Mouse (Mus musculus): ENCODE data around the gene Ube2l6.
"Not testable (repeated sequence)": the region's sequence is repeated elsewhere in the genome, so short reads cannot be mapped to it uniquely, and the experiment has no call there.

Gene Ube2l6

DNA sequence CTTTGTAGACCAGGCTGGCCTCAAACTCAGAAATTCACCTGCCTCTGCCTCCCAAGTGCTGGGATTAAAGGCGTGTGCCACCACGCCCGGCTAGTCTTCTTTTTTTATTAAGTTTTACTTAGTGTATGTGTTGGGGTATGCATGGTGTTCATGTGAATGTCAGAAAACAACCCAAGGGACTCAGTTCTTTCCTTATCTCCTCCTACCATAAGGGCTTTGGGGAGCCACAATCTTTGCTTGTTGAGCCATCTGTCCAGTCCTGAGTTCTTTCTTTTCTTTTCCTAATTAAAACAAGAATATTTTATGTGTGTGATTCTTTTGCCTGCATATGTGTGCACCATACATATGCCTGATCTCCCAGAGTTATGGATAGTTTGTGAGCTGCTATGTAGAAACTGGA is 5.5 kb upstream of the Ube2l6 start:
- no peak for DNase-seq (ENCODE audit: low read depth in 2 of 2, low spot score in 2 of 2)

DNA sequence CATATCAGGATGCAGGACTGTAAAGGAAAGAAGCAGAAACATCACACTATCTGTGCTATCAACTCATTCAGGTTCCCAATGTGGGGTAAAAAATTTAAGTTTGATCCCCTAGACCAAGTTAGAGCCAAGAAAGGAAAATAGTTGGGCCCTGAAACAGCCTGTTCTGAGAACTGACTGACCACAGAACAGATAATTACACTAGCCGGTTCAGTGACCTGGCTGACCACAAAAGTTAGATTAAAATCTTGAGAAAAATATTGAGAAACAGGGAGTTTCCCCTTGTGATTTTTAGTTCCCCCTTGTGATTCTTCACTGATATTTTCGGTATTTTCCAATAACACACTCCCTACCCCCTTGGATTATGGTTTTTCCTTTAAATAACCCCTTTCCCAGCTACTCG is 4.8 kb upstream of the Ube2l6 start:
- no peak for DNase-seq (ENCODE audit: low read depth in 2 of 2, low spot score in 2 of 2)

DNA sequence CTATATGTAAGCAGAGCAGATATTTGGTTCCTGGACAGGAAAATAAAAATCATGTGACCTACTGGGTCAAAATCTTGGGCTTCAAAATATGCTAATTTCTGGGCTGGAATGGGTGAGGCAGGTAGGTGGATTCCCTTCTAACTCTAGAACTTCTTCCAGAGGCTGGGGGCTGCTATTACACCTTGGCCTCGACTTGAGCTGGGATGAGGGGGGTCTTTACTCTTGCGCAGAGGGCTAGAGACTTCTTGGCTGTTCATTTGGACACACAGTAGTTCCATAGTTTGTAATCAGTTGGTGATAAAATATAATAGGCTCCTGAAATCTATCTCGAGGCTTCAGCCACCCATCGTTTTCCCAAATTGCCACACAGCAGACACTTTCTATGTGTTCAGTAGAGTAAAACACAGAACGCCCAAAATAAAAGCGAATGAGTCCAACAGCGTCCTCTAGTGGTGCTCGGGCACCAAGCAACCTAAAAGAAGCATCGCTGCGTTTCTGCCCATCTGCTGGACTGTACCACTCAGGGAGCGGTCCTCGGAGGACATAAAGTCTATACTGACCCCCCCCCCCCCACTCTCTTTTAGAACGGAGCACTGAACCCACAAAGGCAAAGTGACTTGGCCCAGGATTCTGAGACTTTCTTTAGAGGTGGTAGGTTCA is 665 bp upstream of the Ube2l6 start:
- DNase-seq (ENCODE audit: low read depth in 2 of 2, low spot score in 2 of 2), result peak; percentile 40 to 55

DNA sequence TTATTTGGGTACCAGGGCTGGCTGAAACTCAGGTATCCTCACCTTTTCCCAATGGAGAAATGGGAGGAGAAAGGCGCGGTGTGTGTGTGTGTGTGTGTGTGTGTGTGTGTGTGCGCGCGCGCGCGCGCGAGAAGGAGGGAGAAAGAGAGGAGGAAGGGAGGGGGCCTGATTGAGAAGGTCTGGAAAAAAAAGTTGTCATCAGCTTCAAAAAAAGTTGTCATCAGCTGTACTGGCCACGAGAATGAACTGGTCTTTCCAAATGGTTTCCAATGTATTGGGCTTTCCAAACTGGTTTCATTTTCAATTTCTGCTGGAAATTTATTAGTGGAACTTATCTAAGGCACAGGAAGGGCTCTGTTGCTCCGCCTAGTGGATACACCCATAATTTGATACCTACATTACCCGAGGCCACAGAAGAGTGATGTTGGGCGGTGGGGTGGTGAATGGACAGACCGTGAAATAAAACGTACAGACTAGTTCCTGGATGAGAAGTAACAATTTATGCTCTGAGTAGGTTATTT is 473 bp downstream of the Ube2l6 start:
- DNase-seq (ENCODE audit: low read depth in 2 of 2, low spot score in 2 of 2), result peak in 1 of 2 experiments; percentile 49

DNA sequence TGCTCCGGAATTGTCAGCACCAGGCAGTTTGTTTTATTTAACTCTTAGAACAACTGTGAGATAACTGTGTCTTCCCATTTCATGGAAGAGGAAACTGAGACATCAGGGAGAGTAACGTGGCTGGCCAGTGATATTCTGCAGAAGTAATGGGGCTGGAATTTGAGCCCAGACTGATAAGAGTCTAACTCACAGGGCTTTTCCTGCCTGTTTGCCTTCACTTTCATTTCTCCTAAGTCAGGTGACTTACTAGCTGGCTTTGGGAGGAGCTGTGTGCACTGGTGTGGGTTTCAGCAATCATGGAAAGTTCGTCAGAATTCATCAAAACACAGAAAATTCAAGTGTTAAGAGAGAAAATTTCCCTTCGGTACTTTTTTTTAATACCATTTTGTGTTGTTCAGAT is 1.7 kb downstream of the Ube2l6 start:
- DNase-seq (ENCODE audit: low read depth in 2 of 2, low spot score in 2 of 2), result no peak

DNA sequence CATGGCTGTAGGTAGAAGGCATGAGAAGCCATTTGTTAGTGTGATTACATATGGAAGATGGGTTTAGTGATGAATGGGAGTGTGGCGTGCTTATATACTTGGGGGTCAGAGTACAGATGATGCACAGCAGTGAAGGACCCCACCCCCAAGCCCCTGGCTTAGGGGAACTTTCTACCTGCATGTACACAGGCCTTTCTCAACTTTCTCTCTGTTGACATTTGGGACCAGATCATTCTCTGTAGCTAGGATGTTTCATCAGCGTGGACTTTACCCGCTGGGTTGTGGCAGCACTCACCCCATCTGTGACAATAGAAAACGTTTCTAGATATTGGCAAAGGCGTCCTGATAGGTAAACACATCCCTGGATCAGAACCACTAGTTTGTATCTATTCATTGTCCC is 2.6 kb downstream of the Ube2l6 start:
- DNase-seq (ENCODE audit: low read depth in 2 of 2, low spot score in 2 of 2), result not testable (repeated sequence)

DNA sequence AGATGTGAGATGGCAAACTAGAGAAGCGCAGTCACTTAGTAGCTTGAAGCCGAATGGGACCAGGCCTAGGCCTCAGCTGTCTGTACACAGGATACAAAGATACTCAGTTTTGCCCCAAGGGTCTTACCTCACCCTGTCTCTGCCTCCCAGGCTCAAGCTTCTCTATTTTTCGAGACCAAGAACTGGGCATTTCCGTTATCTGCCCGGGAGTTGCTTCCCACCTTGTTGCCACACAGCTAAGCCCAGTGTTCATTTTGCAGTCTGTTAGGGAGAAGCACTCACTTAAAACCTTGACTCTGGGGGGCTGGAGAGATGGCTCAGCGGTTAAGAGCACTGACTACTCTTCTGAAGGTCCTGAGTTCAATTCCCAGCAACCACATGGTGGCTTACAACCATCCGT is 5.3 kb downstream of the Ube2l6 start:
- no peak for DNase-seq (ENCODE audit: low read depth in 2 of 2, low spot score in 2 of 2)

DNA sequence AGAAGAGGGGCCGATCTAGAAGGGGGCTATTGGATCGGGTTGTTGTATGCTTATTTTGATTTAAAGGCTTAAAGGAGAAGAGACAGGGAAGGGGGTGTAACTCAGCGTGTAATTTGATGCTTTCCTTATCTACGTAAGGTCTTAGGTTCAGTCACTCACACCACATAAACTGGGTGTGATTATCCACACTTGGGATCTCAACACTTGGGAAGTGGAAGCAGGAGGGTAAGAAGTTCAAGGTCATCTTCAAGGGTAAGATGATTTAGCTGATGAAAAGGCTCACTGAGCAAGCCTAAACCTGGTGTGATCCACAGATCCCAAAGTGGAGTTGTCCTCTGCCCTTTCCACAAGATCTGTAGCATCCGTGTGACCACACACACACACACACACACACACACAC is 7.9 kb downstream of the Ube2l6 start:
- DNase-seq (ENCODE audit: low read depth in 2 of 2, low spot score in 2 of 2), result no peak

DNA sequence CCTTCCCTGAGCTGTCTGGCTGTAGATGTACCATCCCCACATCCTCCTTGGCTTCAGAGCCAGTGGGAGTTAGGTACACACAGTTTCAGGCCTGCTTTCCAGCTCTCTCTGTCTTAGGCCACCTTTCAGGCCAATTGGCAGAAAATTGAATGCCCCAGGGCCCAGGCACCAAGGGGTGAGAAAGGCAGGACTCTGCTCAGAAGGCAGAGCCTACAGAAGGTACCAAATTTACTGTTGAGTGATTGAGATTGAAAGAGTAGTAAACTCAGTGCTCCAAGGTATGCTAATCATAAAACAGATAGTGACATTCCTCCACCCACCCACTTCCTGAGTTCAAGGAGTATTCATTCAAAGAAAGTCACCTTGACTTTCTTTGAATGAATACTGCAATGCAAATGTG is 10.7 kb downstream of the Ube2l6 start:
- no peak for DNase-seq (ENCODE audit: low read depth in 2 of 2, low spot score in 2 of 2)

DNA sequence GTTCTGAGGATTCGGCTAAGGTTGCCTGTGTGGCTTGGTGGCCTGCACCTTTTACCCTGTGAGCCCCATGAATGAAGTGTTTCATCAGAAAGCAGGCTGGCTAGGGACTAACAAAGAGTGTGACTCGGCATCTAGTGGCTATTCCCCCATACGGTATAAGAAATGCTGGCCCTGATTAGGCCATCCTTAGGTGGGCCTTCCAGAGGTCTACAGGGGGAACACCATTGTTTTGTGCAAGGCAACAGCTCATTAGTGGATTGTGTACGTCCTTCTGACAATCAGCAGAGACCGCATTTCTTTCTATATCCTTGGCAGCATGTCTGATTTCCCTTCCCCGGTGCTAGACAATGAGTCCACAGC is 11.9 kb downstream of the Ube2l6 start:
- no peak for DNase-seq (ENCODE audit: low read depth in 2 of 2, low spot score in 2 of 2)

DNA sequence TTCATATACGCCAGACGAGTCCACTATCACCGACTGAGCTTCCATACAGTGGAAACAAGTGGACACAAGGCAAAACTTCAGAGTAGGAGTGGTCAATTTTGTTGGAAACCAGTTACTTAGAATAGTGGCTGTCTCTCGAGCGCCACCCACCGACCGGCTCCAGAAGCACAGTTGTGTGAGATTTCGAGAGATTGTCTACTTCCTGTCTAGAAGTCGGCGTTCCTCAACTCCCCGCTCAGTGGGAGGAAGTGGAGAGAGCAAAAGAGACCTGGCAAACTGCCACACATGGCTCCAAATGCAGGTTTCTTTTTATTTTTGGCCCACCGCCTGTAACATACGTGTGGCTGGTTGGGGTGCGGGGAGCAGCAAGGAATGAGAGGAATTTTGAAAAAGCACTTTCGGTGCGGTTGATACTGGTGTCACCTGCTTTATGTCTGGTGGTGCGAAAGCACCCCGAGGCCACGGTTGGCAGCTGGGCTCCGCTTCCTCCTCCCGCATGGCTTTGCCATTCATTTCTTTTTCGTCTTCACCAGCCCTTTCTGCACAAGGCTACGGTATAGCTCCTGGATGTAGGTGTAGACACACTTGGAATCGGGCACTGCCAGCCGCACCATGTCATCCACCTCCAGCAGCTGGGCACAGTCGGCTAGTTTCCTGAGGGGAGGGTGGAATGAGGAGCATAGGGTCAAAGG is 12.4 kb downstream of the Ube2l6 start:
- peak; percentile 67 to 83 for DNase-seq (ENCODE audit: low read depth in 2 of 2, low spot score in 2 of 2)

DNA sequence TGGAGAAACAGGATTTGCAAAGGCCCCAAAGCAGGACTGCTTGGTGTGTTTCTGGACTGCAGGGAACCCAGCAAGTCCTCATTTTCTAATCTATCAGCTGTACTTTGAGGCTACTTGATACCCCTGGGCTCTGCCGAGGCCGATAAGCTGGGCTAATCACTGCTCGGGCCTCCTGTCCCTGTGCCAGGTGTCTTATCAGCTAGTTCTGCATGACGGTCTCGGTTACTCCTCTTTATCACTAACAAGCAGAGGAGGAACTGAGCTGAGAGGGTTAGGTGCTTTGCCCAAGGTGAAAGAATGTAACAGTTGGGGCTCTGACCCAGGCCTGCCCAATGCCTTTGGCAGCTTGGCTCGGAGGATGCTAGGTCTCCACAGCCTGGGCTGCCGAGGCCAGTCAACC is 13.3 kb downstream of the Ube2l6 start:
- DNase-seq (ENCODE audit: low read depth in 2 of 2, low spot score in 2 of 2), result no peak

DNA sequence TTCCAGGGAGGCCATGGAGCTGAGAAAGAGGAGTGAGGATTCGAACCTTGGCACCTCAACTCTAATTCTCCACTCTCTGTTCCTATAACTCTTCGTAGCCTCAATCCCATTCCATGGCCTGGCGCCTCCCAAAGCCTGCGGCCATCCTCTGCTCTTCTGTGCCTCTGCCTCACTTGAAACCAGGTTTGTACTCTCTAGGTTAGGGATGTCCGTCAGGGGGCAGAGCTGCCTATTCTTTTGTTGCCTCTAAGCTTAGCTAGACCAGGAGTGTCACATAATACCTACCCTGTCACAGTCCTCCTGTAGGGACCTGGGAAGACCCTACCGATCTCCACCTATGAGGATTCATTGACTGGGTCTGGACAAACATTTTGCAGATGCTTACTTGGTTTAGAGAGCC is 14.0 kb downstream of the Ube2l6 start:
- DNase-seq (ENCODE audit: low read depth in 2 of 2, low spot score in 2 of 2), result no peak

DNA sequence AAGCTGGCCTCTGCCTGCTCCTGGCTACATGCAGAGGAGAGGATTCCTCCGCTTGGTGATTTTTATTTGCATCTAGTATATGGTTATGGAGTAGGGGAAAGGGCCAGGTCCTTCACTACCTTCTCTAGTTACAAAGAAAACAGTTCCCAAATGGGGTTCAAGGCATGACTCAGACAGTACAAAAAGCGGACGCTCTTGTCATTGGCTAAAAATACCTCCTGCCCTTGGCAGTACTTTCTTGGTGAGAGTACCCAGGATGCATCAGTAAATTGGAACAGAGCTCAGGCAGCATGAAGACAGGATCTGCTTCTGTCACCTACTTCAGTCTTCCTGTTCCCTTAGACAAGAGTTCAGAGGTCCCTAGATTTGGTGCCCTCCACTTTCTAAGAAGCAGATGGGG is 21.2 kb downstream of the Ube2l6 start:
- no peak for DNase-seq (ENCODE audit: low read depth in 2 of 2, low spot score in 2 of 2)

DNA sequence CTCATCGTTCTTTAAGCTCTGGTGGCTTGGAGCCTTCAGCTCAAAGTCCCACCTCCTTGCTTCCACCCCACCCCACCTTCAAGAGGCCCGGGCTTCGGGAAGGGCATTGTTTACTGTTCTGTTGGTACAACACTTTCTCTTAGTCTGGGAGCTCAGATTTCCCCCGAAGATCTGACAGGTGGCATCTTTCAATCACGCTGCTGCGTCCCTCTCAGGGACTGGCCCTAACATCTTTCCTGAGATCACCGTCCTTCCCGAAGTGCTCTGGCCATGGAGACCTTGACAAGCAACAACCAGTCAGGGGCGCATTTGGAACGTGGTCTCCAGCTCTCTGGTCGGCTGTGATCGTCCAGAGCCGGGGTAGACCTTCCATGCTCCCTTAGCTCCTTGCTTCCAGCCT is 23.9 kb downstream of the Ube2l6 start, which contains the start of gene Smtnl1:
Gene Smtnl1 (minus strand): TSS at position 101 of the 400 bp plus-strand sequence.
- no peak for DNase-seq (ENCODE audit: low read depth in 2 of 2, low spot score in 2 of 2)

DNA sequence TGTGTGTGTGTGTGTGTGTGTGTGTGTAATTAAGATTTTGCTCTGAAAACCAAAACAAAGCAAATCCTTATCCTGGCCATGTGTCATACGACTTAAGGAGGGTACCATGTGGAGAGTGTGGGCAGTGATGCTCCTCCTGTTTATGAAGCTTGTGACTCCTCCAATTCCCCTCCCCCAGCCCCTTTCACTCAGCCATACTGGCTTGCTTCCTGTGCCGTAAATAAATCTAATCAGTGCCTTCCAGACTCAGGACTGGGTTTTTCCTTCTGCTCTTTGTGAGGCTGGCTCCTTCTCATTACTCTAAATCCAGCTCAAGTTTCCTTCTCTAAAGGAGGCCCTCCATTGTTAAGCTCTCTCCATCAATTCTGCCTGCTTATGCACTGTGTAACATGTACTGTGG is 24.6 kb downstream of the Ube2l6 start:
- DNase-seq (ENCODE audit: low read depth in 2 of 2, low spot score in 2 of 2), result no peak

DNA sequence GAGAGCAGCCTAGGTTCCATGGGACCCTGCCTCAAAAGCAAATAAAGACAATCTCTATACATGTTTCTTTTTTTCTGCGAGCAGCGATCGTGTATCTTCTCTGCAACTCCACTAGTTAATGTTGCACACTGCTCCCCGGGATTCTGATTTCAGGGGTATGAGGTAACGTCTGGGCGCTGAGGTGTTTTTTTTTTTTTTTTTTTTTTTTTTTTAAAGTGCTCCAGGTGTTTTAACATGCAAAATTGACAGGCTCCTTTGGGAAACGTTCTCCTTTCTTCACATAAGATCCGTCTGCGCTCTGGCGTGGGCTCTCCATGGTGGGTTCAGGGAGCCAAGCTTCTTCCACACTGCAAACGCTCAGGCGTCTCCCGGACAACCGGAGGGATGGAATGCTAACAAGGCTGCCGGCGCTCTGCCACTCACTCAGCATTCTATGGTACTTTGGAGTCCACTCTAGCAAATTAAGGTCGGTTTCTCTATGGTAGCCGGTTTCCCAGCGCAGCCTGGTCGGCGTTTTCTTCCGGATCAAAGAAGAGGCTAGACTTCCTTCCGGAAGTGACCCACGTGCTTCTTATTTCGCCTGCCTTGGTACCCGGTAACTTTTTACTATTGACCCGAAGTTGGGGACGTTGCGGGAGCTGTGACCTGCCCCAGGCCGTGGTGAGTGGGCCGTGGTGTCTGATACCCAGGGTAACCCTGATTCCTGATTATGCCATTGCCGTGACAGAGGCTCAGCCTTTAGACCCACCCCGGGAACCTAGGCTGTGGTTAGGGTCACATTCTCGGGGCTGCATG is 28.1 kb downstream of the Ube2l6 start, which contains the start of gene Timm10:
Gene Timm10 (plus strand): TSS at position 510 of the 795 bp plus-strand sequence.
- peak; percentile 63 to 64 for DNase-seq (ENCODE audit: low read depth in 2 of 2, low spot score in 2 of 2)

DNA sequence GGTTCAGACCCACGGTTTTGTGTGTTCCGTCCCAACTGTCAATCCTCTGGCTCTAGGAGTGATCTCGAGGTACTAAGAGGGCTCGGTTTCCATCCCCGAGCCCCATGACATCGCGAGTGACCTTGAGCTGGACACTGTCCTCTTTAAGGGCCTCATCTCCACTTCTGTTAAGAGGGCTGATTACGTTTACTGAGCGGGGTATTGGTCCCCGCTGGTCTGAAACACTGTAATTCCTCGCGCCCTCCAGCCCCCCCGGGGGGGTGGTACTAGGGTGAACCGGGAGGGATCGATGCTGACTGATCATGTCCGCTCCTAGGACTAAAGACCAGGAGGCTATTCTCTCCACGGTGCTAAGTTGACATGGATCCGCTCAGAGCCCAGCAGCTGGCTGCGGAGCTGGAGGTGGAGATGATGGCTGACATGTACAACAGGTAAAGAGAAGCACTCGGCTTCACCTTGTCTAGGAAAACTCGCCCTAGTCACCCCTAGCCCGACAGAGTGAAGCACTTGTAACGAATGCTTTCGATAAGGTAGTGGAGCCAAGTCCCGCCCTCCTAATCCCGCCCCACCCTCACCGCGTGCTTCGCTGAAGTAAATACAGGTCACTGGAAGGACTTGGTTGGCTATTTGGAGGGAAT is 28.8 kb downstream of the Ube2l6 start:
- DNase-seq (ENCODE audit: low read depth in 2 of 2, low spot score in 2 of 2), result no peak

DNA sequence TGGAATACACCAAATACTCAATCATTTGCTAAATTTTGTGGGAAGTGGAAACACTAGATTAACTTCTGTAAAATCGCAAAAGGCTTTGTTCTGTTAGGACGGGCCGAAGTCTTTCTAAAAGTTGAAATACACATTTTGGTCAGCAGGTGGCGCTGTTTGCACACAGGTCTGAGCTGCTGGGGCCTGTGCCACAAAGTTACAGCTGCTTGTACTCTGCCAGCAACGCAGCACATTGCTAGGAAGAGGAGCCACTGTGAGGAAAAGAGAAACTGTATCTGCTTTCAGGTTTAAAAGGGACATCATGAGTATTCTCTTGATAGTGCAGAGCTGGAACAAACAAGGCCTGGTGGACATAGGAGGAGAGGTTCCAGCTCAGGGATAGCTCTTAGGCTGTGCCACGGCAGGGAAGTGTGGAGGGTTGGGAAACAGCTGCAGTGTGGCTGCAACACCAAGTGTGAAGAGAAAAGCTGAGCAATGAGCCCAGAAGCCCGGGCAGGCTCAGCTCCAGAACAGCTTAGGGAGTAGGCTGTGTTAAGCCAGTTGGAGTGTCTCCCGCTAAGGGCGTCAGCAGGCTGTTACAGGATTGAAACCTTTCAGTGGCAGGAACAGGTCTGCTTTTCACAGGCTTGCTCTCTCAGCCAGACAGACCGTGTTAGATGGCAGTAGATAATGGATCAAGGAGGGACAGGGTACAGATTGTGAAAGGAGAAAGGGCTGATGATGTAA is 33.2 kb downstream of the Ube2l6 start:
- peak; percentile 78 to 80 for DNase-seq (ENCODE audit: low read depth in 2 of 2, low spot score in 2 of 2)

DNA sequence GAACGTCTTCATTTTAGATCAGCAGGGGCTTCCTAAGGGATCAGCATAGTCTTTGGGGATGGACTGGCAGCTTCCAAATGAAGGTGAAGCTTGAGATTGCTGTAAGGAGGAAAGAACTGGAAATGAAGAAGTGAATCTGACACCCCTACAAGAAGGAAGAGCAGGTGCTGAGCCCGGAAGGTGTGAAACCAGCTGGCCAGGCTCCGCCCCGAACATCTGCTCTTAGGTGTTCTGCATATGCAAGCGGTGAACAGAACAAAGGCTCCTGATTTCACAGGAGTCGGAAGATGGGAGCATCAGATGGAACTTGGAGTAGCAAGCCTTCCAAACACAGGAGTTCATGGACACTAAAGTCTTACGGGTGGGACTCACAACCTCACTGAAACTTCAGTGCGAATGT is 38.5 kb downstream of the Ube2l6 start:
- no peak for DNase-seq (ENCODE audit: low read depth in 2 of 2, low spot score in 2 of 2)
